Mouse (Mus musculus) frontal cortex, postnatal 10 days (tissue): ENCODE results near the gene Sf3a3.

ENCODE experiments used
- DNase-seq, 2 experiments: peaks; one replicate each; pipeline ENCODE4 v3.0.0; 2022; ENCODE audit warnings: low spot score in 2 of 2, mixed read lengths in 1 of 2

The Sf3a3 gene

GRCm38 (mm10) chr4:124738783-124739182 lies 24.2 kb downstream of the Sf3a3 start:
- DNase-seq, result no peak

- peak; percentile 71 to 80 for DNase-seq
Measured at GRCm38 (mm10) chr4:124741376-124742343, 27.1 kb downstream of the Sf3a3 start, which contains the start of gene Inpp5b. Inpp5b (plus strand) TSS chr4:124741850.

- no peak for DNase-seq
Measured at GRCm38 (mm10) chr4:124742839-124743238, 28.3 kb downstream of the Sf3a3 start.

GRCm38 (mm10) chr4:124746577-124746976 lies 32.0 kb downstream of the Sf3a3 start:
- DNase-seq, result no peak

- DNase-seq, result no peak
Measured at GRCm38 (mm10) chr4:124747851-124748250, 33.3 kb downstream of the Sf3a3 start.

GRCm38 (mm10) chr4:124751300-124752250 lies 37.0 kb downstream of the Sf3a3 start:
- DNase-seq, result peak; percentile 96 to 98

- DNase-seq, result no peak
Measured at GRCm38 (mm10) chr4:124752281-124753199, 38.0 kb downstream of the Sf3a3 start.

- DNase-seq, result no peak
Measured at GRCm38 (mm10) chr4:124755526-124755925, 41.0 kb downstream of the Sf3a3 start.

GRCm38 (mm10) chr4:124759305-124759811 lies 44.8 kb downstream of the Sf3a3 start:
- DNase-seq, result no peak

GRCm38 (mm10) chr4:124761201-124761600 lies 46.6 kb downstream of the Sf3a3 start:
- no peak for DNase-seq

GRCm38 (mm10) chr4:124762858-124763452 lies 48.4 kb downstream of the Sf3a3 start:
- no peak for DNase-seq

GRCm38 (mm10) chr4:124765802-124766565 lies 51.4 kb downstream of the Sf3a3 start:
- DNase-seq, result no peak

- DNase-seq, result no peak
Measured at GRCm38 (mm10) chr4:124766566-124766940, 52.0 kb downstream of the Sf3a3 start.

GRCm38 (mm10) chr4:124768963-124769591 lies 54.5 kb downstream of the Sf3a3 start:
- DNase-seq, result no peak

GRCm38 (mm10) chr4:124770624-124771023 lies 56.0 kb downstream of the Sf3a3 start:
- no peak for DNase-seq

GRCm38 (mm10) chr4:124772125-124772524 lies 57.5 kb downstream of the Sf3a3 start:
- no peak for DNase-seq

GRCm38 (mm10) chr4:124773449-124773848 lies 58.9 kb downstream of the Sf3a3 start:
- no peak for DNase-seq

- no peak for DNase-seq
Measured at GRCm38 (mm10) chr4:124773995-124774394, 59.4 kb downstream of the Sf3a3 start.

- no peak for DNase-seq
Measured at GRCm38 (mm10) chr4:124774429-124774828, 59.9 kb downstream of the Sf3a3 start.
